Mouse (Mus musculus) embryonic facial prominence, embryonic 14.5 days (tissue): Measurements from ENCODE around the gene Frem2. TPM values are rescaled to one million over a fixed set of nuclear protein-coding genes. Genes with fewer than 3 reads are reported as not detected.

ENCODE experiments used
- ATAC-seq: fragments of 200-750 bp; cut with Nextera tagmentation; 2 replicates; pipeline ENCODE4 v1.8.0; 2017; ENCODE audit warnings: low read depth, moderate number of reproducible peaks, moderate TSS enrichment
- DNase-seq: peaks from one replicate; pipeline ENCODE4 v3.0.0-alpha.2; 2015; ENCODE audit warnings: low spot score
- H3K27ac ChIP-seq: fragments of 300-500 bp; sonication (generic); replicated peaks from 2 replicates; pipeline ENCODE4 v1.5.1; 2014; ENCODE audit warnings: low read depth, mild to moderate bottlenecking, low read length, moderate library complexity
- H3K27me3 ChIP-seq: fragments of 300-500 bp; sonication (generic); replicated peaks from 2 replicates; pipeline ENCODE4 v1.6.1; 2014; ENCODE audit warnings: low read length; ENCODE audit not compliant: control insufficient read depth, insufficient read depth
- H3K36me3 ChIP-seq: fragments of 300-500 bp; sonication (generic); 2 replicates; pipeline ENCODE4 v1.6.1; 2014; ENCODE audit warnings: low read length, mixed read lengths; ENCODE audit not compliant: control insufficient read depth, insufficient read depth
- H3K4me1 ChIP-seq: fragments of 300-500 bp; sonication (generic); 2 replicates; pipeline ENCODE4 v1.6.1; 2014; ENCODE audit warnings: antibody characterized with exemption, low read length; ENCODE audit not compliant: control insufficient read depth, insufficient read depth
- H3K4me2 ChIP-seq: fragments of 300-500 bp; sonication (generic); 2 replicates; pipeline ENCODE4 v1.6.1; 2014; ENCODE audit warnings: low read depth, mild to moderate bottlenecking, low read length, moderate library complexity, mixed read lengths
- H3K4me3 ChIP-seq: fragments of 300-500 bp; sonication (generic); 2 replicates; pipeline ENCODE4 v1.5.1; 2014; ENCODE audit warnings: low read depth, mild to moderate bottlenecking, low read length
- H3K9ac ChIP-seq: fragments of 300-500 bp; sonication (generic); 2 replicates; pipeline ENCODE4 v1.6.1; 2014; ENCODE audit warnings: low read depth, mild to moderate bottlenecking, low read length, moderate library complexity, mixed read lengths
- H3K9me3 ChIP-seq: fragments of 300-500 bp; sonication (generic); 2 replicates; pipeline ENCODE4 v1.6.1; 2016; ENCODE audit warnings: low read length; ENCODE audit not compliant: control insufficient read depth
- WGBS: fragments of 180-500 bp; shearing (Covaris S2); extraction: QIAGEN DNeasy Blood & Tissue Kit; methylation state at CpG from one replicate; pipeline ENCODE4 v1.1.7; 2014; 5-methylcytosine and 5-hydroxymethylcytosine counted together
- polyA plus RNA-seq: library from polyadenylated mRNA; unstranded; fragments of >200 nt; fragmentation: Nextera tagmentation; extraction: Ambion mirVana; gene quantifications from 2 replicates; pipeline ENCODE4 v1.2.1, GENCODE M21; 2014

Gene Frem2
- polyA plus RNA-seq, 1 experiment from 2014 or later = 10.6 TPM

GRCm38 (mm10) chr3:53465330-53465729, 191.8 kb downstream of the Frem2 start:
- Histone ChIP-seq H3K9me3 (no peaks in the 10 kb centered on the region), H3K4me3 (peak overlapping the region; percentile 86), H3K36me3 (peaks cover 14% of the 10 kb centered on the region; the same call in 1 of the 2 replicates), H3K27me3 (no peaks in the 10 kb centered on the region), H3K27ac (no peak overlapping the region), H3K4me1 (peaks cover 18% of the 10 kb centered on the region), H3K4me2 (peak overlapping the region; percentile 80), H3K9ac (peak overlapping the region; percentile 53)
- 49% methylated on average over 6 of the region's 6 CpGs for WGBS
- DNase-seq (no peak), ATAC-seq (no peak)

GRCm38 (mm10) chr3:53464146-53464698, 192.9 kb downstream of the Frem2 start:
- Histone ChIP-seq H3K4me3 (peak overlapping the region; percentile 86), H3K36me3 (peaks cover 13% of the 10 kb centered on the region; the same call in 1 of the 2 replicates), H3K4me1 (peaks cover 18% of the 10 kb centered on the region), H3K9me3 (no peaks in the 10 kb centered on the region), H3K27ac (peak overlapping the region; percentile 89), H3K9ac (peak overlapping the region; percentile 95), H3K4me2 (peak overlapping the region; percentile 80), H3K27me3 (no peaks in the 10 kb centered on the region)
- ATAC-seq (no peak), DNase-seq (no peak)
- under 1% methylated on average over 20 of the region's 20 CpGs for WGBS

Other genes with a start within 250 kb of the Frem2 start
- gene Nhlrc3, start 194.0 kb downstream of the Frem2 start, polyA plus RNA-seq = 10.2 and 10.6 TPM in 2 replicates
- gene Proser1, start 193.7 kb downstream of the Frem2 start, polyA plus RNA-seq = 10.5 and 12.9 TPM in 2 replicates
- 0.18 and 1.4 TPM in 2 replicates for gene Stoml3, start 168.7 kb downstream of the Frem2 start, polyA plus RNA-seq
- not detected in 2 replicates for gene Gm10985, start 187.7 kb upstream of the Frem2 start, polyA plus RNA-seq
- 108 and 116 TPM in 2 replicates for gene Ufm1, start 206.5 kb upstream of the Frem2 start, polyA plus RNA-seq